In the genomic region with DNA sequence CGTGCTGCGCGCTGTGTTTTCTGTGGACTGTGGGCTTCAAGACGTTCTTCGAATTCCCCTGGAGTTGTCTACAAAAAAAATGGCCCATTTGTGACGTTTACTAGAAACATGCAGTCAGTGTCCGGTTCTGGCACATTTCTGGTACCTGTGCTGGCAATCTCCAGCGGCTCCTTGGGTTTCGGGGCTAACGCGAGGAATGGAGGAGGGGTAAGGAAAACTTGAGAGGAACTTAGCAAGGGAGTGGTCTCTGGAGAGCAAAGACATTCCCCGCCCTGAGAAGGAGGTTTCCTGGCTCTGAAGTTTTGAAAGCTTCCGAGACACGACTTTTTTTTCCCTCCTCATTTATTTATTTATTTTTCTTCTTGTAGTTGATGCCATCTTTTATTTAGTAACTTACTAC, we compare ENCODE assay signal across 8 mouse cellular contexts. TPM values are rescaled to one million over a fixed set of nuclear protein-coding genes. Genes with fewer than 3 reads are reported as not detected.
DNase-seq lines count a peak whose midpoint lies in the region; ATAC-seq and TF ChIP-seq lines count a peak whose summit lies in the region.

No protein-coding gene starts in this region.

- peaks cover 14% of the 10 kb centered on the region; the same call in 1 of the 2 replicates for H3K4me1 ChIP-seq in lung, embryonic 14.5 days (ENCODE audit: insufficient read depth)
- H3K4me1 ChIP-seq in forebrain, embryonic 10.5 days, result peaks cover 28% of the 10 kb centered on the region
- peaks cover 3% of the 10 kb centered on the region; the same call in 1 of the 2 replicates for H3K4me1 ChIP-seq in limb, embryonic 14.5 days (ENCODE audit: control insufficient read depth, insufficient read depth, low read length)
- H3K4me1 ChIP-seq in small intestine, adult 2 months (ENCODE audit: control insufficient read depth, insufficient read depth, insufficient read length, low read length), result no peaks in the 10 kb centered on the region

- ATAC-seq in lung, embryonic 14.5 days (ENCODE audit: insufficient read depth), result peak; percentile 43
- peak; percentile 4; the same call in 1 of the 2 replicates for ATAC-seq in limb, embryonic 14.5 days (ENCODE audit: low FRiP score, low read depth)
- no peak for ATAC-seq in megakaryocyte-erythroid progenitor cell, adult 5-6 weeks (replicated peaks; ENCODE audit: low FRiP score, low TSS enrichment, poor library complexity, severe bottlenecking)

- peak; percentile 80 for DNase-seq in lung, embryonic 14.5 days
- DNase-seq in lung, adult 18-20 months, result no peak
- no peak for DNase-seq in forebrain, embryonic 10.5 days (ENCODE audit: extremely low spot score, low spot score)
- peak; percentile 64 for DNase-seq in limb, embryonic 14.5 days (ENCODE audit: low spot score)
- DNase-seq in cerebellum, adult 8-10 months, result no peak
- no peak for DNase-seq in natural killer cell, adult 2 months (ENCODE audit: low spot score in 2 of 2)

- no peaks in the 10 kb centered on the region for H3K27me3 ChIP-seq in lung, embryonic 14.5 days (ENCODE audit: insufficient read depth, low read length)
- H3K27me3 ChIP-seq in forebrain, embryonic 10.5 days (ENCODE audit: poor library complexity, severe bottlenecking), result peaks cover 10% of the 10 kb centered on the region
- no peaks in the 10 kb centered on the region for H3K27me3 ChIP-seq in limb, embryonic 14.5 days (ENCODE audit: control insufficient read depth, insufficient read depth, low read length)
- H3K27me3 ChIP-seq in small intestine, adult 2 months (ENCODE audit: control insufficient read depth, insufficient read depth, low read length), result no peaks in the 10 kb centered on the region

- peak overlapping the region; percentile 79 for H3K4me3 ChIP-seq in lung, embryonic 14.5 days (ENCODE audit: low read depth, low read length)
- peak overlapping the region; percentile 77 for H3K4me3 ChIP-seq in forebrain, embryonic 10.5 days
- H3K4me3 ChIP-seq in limb, embryonic 14.5 days (replicated peaks; ENCODE audit: low read length), result peak overlapping the region; percentile 88
- peak overlapping the region; percentile 73 for H3K4me3 ChIP-seq in small intestine, adult 2 months (ENCODE audit: low read depth, low read length)

- no peaks in the 10 kb centered on the region for H3K9me3 ChIP-seq in lung, embryonic 14.5 days (ENCODE audit: low read depth, low read length)
- no peaks in the 10 kb centered on the region for H3K9me3 ChIP-seq in forebrain, embryonic 10.5 days
- no peaks in the 10 kb centered on the region for H3K9me3 ChIP-seq in limb, embryonic 14.5 days (ENCODE audit: control insufficient read depth, low read length)

- no peak for TF ChIP-seq POLR2A in limb, embryonic 14.5 days (IDR thresholded peaks at IDR 0.05; ENCODE audit: borderline replicate concordance, extremely low read depth, insufficient read depth, insufficient read length)
- TF ChIP-seq POLR2A in small intestine, adult 2 months (IDR thresholded peaks at IDR 0.05; ENCODE audit: low read depth, low read length), result no peak

- TF ChIP-seq CTCF in lung, embryonic 14.5 days (IDR thresholded peaks at IDR 0.05; ENCODE audit: low read depth), result no peak
- no peak for TF ChIP-seq CTCF in small intestine, adult 2 months (IDR thresholded peaks at IDR 0.05; ENCODE audit: extremely low read depth, insufficient read length, insufficient replicate concordance, low read depth, low read length)

- 0% methylated on average over 14 of the region's 14 CpGs for WGBS in lung, embryonic 14.5 days
- WGBS in forebrain, embryonic 10.5 days, result under 1% methylated on average over 14 of the region's 14 CpGs
- WGBS in limb, embryonic 14.5 days, result under 1% methylated on average over 14 of the region's 14 CpGs
- 3% methylated on average over 14 of the region's 14 CpGs for WGBS in small intestine, adult 2 months

- no peaks in the 10 kb centered on the region for H3K36me3 ChIP-seq in lung, embryonic 14.5 days (ENCODE audit: insufficient read depth)
- no peaks in the 10 kb centered on the region for H3K36me3 ChIP-seq in forebrain, embryonic 10.5 days (replicated peaks)
- no peaks in the 10 kb centered on the region for H3K36me3 ChIP-seq in limb, embryonic 14.5 days (ENCODE audit: control insufficient read depth, insufficient read depth, low read length)
- no peaks in the 10 kb centered on the region for H3K36me3 ChIP-seq in small intestine, adult 2 months (ENCODE audit: control insufficient read depth, insufficient read depth, low read length)

- H3K27ac ChIP-seq in lung, embryonic 14.5 days (ENCODE audit: low read depth), result peak overlapping the region; percentile 96
- peak overlapping the region; percentile 95 for H3K27ac ChIP-seq in forebrain, embryonic 10.5 days
- H3K27ac ChIP-seq in limb, embryonic 14.5 days (replicated peaks; ENCODE audit: low read depth, low read length), result peak overlapping the region; percentile 93
- peak overlapping the region; percentile 10; the same call in 1 of the 2 replicates for H3K27ac ChIP-seq in small intestine, adult 2 months (ENCODE audit: insufficient read depth, low read depth, low read length)

- peak overlapping the region; percentile 85 for H3K9ac ChIP-seq in lung, embryonic 14.5 days
- H3K9ac ChIP-seq in limb, embryonic 14.5 days (ENCODE audit: low read depth, low read length, severe bottlenecking), result peak overlapping the region; percentile 89

- peak overlapping the region; percentile 79 for H3K4me2 ChIP-seq in lung, embryonic 14.5 days
- H3K4me2 ChIP-seq in limb, embryonic 14.5 days (replicated peaks; ENCODE audit: low read depth, low read length, severe bottlenecking), result peak overlapping the region; percentile 59

RNA-seq across cellular contexts. Expression of gene Fbxl7, which starts 0.4 kb away (rescaled TPM):
- polyA plus RNA-seq in lung, embryonic 14.5 days (2014; fragmentation: Nextera tagmentation; extraction: Ambion mirVana), result 21.5 and 23.5 TPM in 2 replicates
- polyA plus RNA-seq in forebrain, embryonic 10.5 days (2016; fragmentation: Nextera tagmentation; extraction: Ambion mirVana), result 8.2 and 8.3 TPM in 2 replicates
- 17.5 and 23.1 TPM in 2 replicates for polyA plus RNA-seq in limb, embryonic 14.5 days (2012; rRNA removed)
- 19.9 and 25.5 TPM in 2 replicates for polyA plus RNA-seq in limb, embryonic 14.5 days (2014; fragmentation: Nextera tagmentation; extraction: Ambion mirVana)
- polyA plus RNA-seq in small intestine, adult 2 months (2012; rRNA removed), result 0.94 and 1.2 TPM in 2 replicates
- total RNA-seq in megakaryocyte-erythroid progenitor cell, adult 5-6 weeks (2014; fragmentation: Nextera tagmentation), result not detected in 2 replicates
- total RNA-seq in megakaryocyte-erythroid progenitor cell, adult 5-6 weeks (2017), result not detected in 2 replicates

Comparison
In these comparisons a context has a peak if more than half of its experiments do, and no peak if none do; other contexts are left out.
1. DNase-seq: peak in lung, embryonic 14.5 days (single experiment) and limb, embryonic 14.5 days (single experiment); none in lung, adult 18-20 months (0 of 2), forebrain, embryonic 10.5 days (single experiment), cerebellum, adult 8-10 months (single experiment) and natural killer cell, adult 2 months (0 of 2).
2. H3K27ac ChIP-seq: peak in every context shown above with its lines; median percentile 96 in lung, embryonic 14.5 days; 95 in forebrain, embryonic 10.5 days; 93 in limb, embryonic 14.5 days; 10 in small intestine, adult 2 months.
3. Peak in every context shown above with its lines, with median percentiles within 50 percentile points of each other: H3K4me3 ChIP-seq.